Mouse (Mus musculus): Measurements from ENCODE around the gene Gm1673. TPM values are rescaled to one million over a fixed set of nuclear protein-coding genes. Genes with fewer than 3 reads are reported as not detected.

The Gm1673 gene
- polyA plus RNA-seq, 1 experiment from 2014 or later, result 252 TPM

GRCm38 (mm10) chr5:34000809-34001208 lies 17.6 kb downstream of the Gm1673 start:
- no peak overlapping the region for H3K4me3 ChIP-seq (ENCODE audit: low read depth, low read length)
- WGBS, result 97% methylated on average over 25 of the region's 25 CpGs
- DNase-seq (ENCODE audit: low spot score, missing footprints), result no peak

DNA sequence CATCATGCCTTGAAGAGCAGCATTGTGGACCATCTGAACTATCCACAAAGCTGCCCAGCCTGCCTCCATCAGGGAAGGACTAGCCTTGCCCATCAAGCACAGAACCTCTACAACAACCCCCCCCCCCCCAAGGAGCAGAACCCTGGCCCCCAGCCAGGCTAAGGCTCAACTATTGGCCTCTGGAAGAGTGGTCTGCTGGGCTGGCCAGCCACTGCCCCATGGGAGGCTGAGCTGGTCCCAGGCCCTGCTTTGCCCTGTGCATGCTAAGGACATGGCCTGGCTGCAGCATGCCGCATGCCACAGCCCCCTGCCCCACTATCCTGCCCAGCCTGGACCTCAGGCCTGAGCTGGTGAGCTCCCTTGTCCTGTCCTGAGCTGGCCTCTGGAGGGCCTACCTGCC lies 18.2 kb downstream of the Gm1673 start:
- Histone ChIP-seq H3K4me3 (ENCODE audit: low read depth, low read length) (no peak overlapping the region), H3K9me3 (ENCODE audit: control insufficient read depth, low read length) (no peaks in the 10 kb centered on the region), H3K27ac (ENCODE audit: low read depth, low read length) (no peak overlapping the region), H3K36me3 (ENCODE audit: control insufficient read depth, insufficient read depth, low read length) (no peaks in the 10 kb centered on the region), H3K27me3 (ENCODE audit: control insufficient read depth, insufficient read depth, low read length) (peaks cover 8% of the 10 kb centered on the region; the same call in 1 of the 2 replicates), H3K9ac (ENCODE audit: low read length) (no peak overlapping the region), H3K4me2 (no peak overlapping the region), H3K4me1 (ENCODE audit: control insufficient read depth, insufficient read depth, low read length) (peaks cover 17% of the 10 kb centered on the region)
- DNase-seq (ENCODE audit: low spot score, missing footprints), result no peak
- 89% methylated on average over 1 of the region's 1 CpGs for WGBS
- no peak for ATAC-seq (ENCODE audit: low FRiP score)

More at GRCm38 (mm10) chr5:34000809-34001208, 17.6 kb downstream of the Gm1673 start:
- no peak overlapping the region for H3K27ac ChIP-seq (ENCODE audit: low read depth, low read length)
- H3K27me3 ChIP-seq (ENCODE audit: control insufficient read depth, insufficient read depth, low read length), result peaks cover 8% of the 10 kb centered on the region; the same call in 1 of the 2 replicates
- H3K4me2 ChIP-seq, result no peak overlapping the region
- no peak overlapping the region for H3K9ac ChIP-seq (ENCODE audit: low read length)
- no peaks in the 10 kb centered on the region for H3K36me3 ChIP-seq (ENCODE audit: control insufficient read depth, insufficient read depth, low read length)
- ATAC-seq (ENCODE audit: low FRiP score), result no peak
- no peaks in the 10 kb centered on the region for H3K9me3 ChIP-seq (ENCODE audit: control insufficient read depth, low read length)
- peaks cover 17% of the 10 kb centered on the region for H3K4me1 ChIP-seq (ENCODE audit: control insufficient read depth, insufficient read depth, low read length)

DNA sequence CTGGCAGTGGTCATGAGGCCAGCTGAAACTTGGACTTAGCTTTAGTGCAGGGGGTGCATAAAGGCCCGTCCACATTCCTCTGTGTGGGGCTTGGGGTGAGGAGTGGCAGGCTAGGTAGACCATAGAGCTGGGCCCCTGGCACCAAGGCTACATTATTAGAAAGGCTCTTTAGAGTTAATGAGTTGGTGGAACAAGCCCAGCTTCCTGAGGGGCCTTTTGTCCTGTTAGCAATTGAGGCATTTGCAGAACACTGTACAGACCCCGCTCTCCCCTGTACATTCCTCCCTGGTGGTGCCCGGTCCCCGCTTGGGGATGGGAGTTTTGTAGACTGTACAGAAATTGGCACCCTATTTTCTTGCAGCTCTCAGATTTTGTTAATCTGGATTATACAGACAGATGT lies 19.4 kb downstream of the Gm1673 start:
- Histone ChIP-seq H3K36me3 (ENCODE audit: control insufficient read depth, insufficient read depth, low read length) (no peaks in the 10 kb centered on the region), H3K27ac (ENCODE audit: low read depth, low read length) (no peak overlapping the region), H3K27me3 (ENCODE audit: control insufficient read depth, insufficient read depth, low read length) (peaks cover 7% of the 10 kb centered on the region; the same call in 1 of the 2 replicates), H3K4me1 (ENCODE audit: control insufficient read depth, insufficient read depth, low read length) (peaks cover 10% of the 10 kb centered on the region), H3K9me3 (ENCODE audit: control insufficient read depth, low read length) (no peaks in the 10 kb centered on the region), H3K4me3 (ENCODE audit: low read depth, low read length) (no peak overlapping the region), H3K4me2 (no peak overlapping the region), H3K9ac (ENCODE audit: low read length) (no peak overlapping the region)
- ATAC-seq (ENCODE audit: low FRiP score) (no peak), DNase-seq (ENCODE audit: low spot score, missing footprints) (no peak)
- WGBS, result 91% methylated on average over 4 of the region's 4 CpGs

GRCm38 (mm10) chr5:34004618-34005017 lies 21.4 kb downstream of the Gm1673 start:
- Histone ChIP-seq H3K9me3 (ENCODE audit: control insufficient read depth, low read length) (no peaks in the 10 kb centered on the region), H3K4me1 (ENCODE audit: control insufficient read depth, insufficient read depth, low read length) (no peaks in the 10 kb centered on the region), H3K4me2 (no peak overlapping the region), H3K27ac (ENCODE audit: low read depth, low read length) (no peak overlapping the region), H3K9ac (ENCODE audit: low read length) (no peak overlapping the region), H3K36me3 (ENCODE audit: control insufficient read depth, insufficient read depth, low read length) (no peaks in the 10 kb centered on the region), H3K27me3 (ENCODE audit: control insufficient read depth, insufficient read depth, low read length) (no peaks in the 10 kb centered on the region), H3K4me3 (ENCODE audit: low read depth, low read length) (no peak overlapping the region)
- no peak for ATAC-seq (ENCODE audit: low FRiP score)
- 87% methylated on average over 5 of the region's 5 CpGs for WGBS
- no peak for DNase-seq (ENCODE audit: low spot score, missing footprints)

DNA sequence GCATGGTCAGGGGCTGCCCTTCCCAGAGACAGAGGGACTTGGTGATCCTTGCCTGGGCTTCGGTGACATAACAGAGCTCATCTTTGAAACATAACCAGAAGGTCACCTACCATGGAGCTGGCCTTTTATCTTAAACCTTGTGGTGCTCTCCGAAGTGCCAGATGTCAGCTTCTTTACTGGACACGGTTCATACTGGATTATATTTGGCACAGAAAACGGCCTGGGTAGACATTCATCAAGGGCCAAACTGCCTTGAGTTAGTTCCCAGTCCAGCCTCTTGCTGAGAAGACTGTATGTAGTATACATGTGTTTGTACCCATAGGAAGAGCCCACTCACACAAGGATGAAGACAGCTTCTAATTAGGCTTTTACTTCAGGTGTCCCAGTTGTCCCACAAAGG lies 23.6 kb downstream of the Gm1673 start:
- Histone ChIP-seq H3K4me2 (no peak overlapping the region), H3K9ac (ENCODE audit: low read length) (no peak overlapping the region), H3K9me3 (ENCODE audit: control insufficient read depth, low read length) (no peaks in the 10 kb centered on the region), H3K27ac (ENCODE audit: low read depth, low read length) (no peak overlapping the region), H3K4me3 (ENCODE audit: low read depth, low read length) (no peak overlapping the region), H3K4me1 (ENCODE audit: control insufficient read depth, insufficient read depth, low read length) (no peaks in the 10 kb centered on the region), H3K36me3 (ENCODE audit: control insufficient read depth, insufficient read depth, low read length) (no peaks in the 10 kb centered on the region), H3K27me3 (ENCODE audit: control insufficient read depth, insufficient read depth, low read length) (no peaks in the 10 kb centered on the region)
- WGBS, result 81% methylated on average over 4 of the region's 4 CpGs
- DNase-seq (ENCODE audit: low spot score, missing footprints), result no peak
- no peak for ATAC-seq (ENCODE audit: low FRiP score)

GRCm38 (mm10) chr5:34007392-34007941 lies 24.2 kb downstream of the Gm1673 start:
- Histone ChIP-seq H3K4me3 (ENCODE audit: low read depth, low read length) (no peak overlapping the region), H3K9ac (ENCODE audit: low read length) (no peak overlapping the region), H3K4me1 (ENCODE audit: control insufficient read depth, insufficient read depth, low read length) (no peaks in the 10 kb centered on the region), H3K36me3 (ENCODE audit: control insufficient read depth, insufficient read depth, low read length) (no peaks in the 10 kb centered on the region), H3K27me3 (ENCODE audit: control insufficient read depth, insufficient read depth, low read length) (no peaks in the 10 kb centered on the region), H3K9me3 (ENCODE audit: control insufficient read depth, low read length) (no peaks in the 10 kb centered on the region), H3K27ac (ENCODE audit: low read depth, low read length) (no peak overlapping the region), H3K4me2 (no peak overlapping the region)
- DNase-seq (ENCODE audit: low spot score, missing footprints) (no peak), ATAC-seq (ENCODE audit: low FRiP score) (no peak)
- WGBS, result 82% methylated on average over 4 of the region's 4 CpGs

GRCm38 (mm10) chr5:34014652-34015051 lies 31.4 kb downstream of the Gm1673 start:
- H3K9me3 ChIP-seq (ENCODE audit: control insufficient read depth, low read length), result no peaks in the 10 kb centered on the region
- H3K27ac ChIP-seq (ENCODE audit: low read depth, low read length), result no peak overlapping the region
- no peaks in the 10 kb centered on the region for H3K4me1 ChIP-seq (ENCODE audit: control insufficient read depth, insufficient read depth, low read length)
- no peak overlapping the region for H3K9ac ChIP-seq (ENCODE audit: low read length)
- H3K27me3 ChIP-seq (ENCODE audit: control insufficient read depth, insufficient read depth, low read length), result no peaks in the 10 kb centered on the region
- no peak overlapping the region for H3K4me2 ChIP-seq
- WGBS, result 65% methylated on average over 1 of the region's 1 CpGs
- H3K4me3 ChIP-seq (ENCODE audit: low read depth, low read length), result no peak overlapping the region
- no peak for ATAC-seq (ENCODE audit: low FRiP score)
- no peak for DNase-seq (ENCODE audit: low spot score, missing footprints)
- H3K36me3 ChIP-seq (ENCODE audit: control insufficient read depth, insufficient read depth, low read length), result no peaks in the 10 kb centered on the region

- H3K4me3 ChIP-seq (ENCODE audit: low read depth, low read length), result no peak overlapping the region
- no peaks in the 10 kb centered on the region for H3K4me1 ChIP-seq (ENCODE audit: control insufficient read depth, insufficient read depth, low read length)
- no peaks in the 10 kb centered on the region for H3K27me3 ChIP-seq (ENCODE audit: control insufficient read depth, insufficient read depth, low read length)
- H3K9me3 ChIP-seq (ENCODE audit: control insufficient read depth, low read length), result no peaks in the 10 kb centered on the region
- no peak overlapping the region for H3K4me2 ChIP-seq
- DNase-seq (ENCODE audit: low spot score, missing footprints), result no peak
- H3K27ac ChIP-seq (ENCODE audit: low read depth, low read length), result no peak overlapping the region
- 85% methylated on average over 4 of the region's 4 CpGs for WGBS
- no peak overlapping the region for H3K9ac ChIP-seq (ENCODE audit: low read length)
- no peaks in the 10 kb centered on the region for H3K36me3 ChIP-seq (ENCODE audit: control insufficient read depth, insufficient read depth, low read length)
- ATAC-seq (ENCODE audit: low FRiP score), result no peak
Observed at GRCm38 (mm10) chr5:34018968-34019367, 35.7 kb downstream of the Gm1673 start.

GRCm38 (mm10) chr5:34030101-34030500 lies 46.9 kb downstream of the Gm1673 start:
- Histone ChIP-seq H3K9me3 (ENCODE audit: control insufficient read depth, low read length) (no peaks in the 10 kb centered on the region), H3K9ac (ENCODE audit: low read length) (no peak overlapping the region), H3K4me2 (no peak overlapping the region), H3K27ac (ENCODE audit: low read depth, low read length) (no peak overlapping the region), H3K4me3 (ENCODE audit: low read depth, low read length) (no peak overlapping the region), H3K36me3 (ENCODE audit: control insufficient read depth, insufficient read depth, low read length) (no peaks in the 10 kb centered on the region), H3K4me1 (ENCODE audit: control insufficient read depth, insufficient read depth, low read length) (no peaks in the 10 kb centered on the region), H3K27me3 (ENCODE audit: control insufficient read depth, insufficient read depth, low read length) (no peaks in the 10 kb centered on the region)
- 78% methylated on average over 4 of the region's 4 CpGs for WGBS
- ATAC-seq (ENCODE audit: low FRiP score), result no peak
- DNase-seq (ENCODE audit: low spot score, missing footprints), result no peak

All from midbrain, embryonic 11.5 days (tissue).